ENCODE assay signal across 18 mouse cellular contexts in the genomic region with DNA sequence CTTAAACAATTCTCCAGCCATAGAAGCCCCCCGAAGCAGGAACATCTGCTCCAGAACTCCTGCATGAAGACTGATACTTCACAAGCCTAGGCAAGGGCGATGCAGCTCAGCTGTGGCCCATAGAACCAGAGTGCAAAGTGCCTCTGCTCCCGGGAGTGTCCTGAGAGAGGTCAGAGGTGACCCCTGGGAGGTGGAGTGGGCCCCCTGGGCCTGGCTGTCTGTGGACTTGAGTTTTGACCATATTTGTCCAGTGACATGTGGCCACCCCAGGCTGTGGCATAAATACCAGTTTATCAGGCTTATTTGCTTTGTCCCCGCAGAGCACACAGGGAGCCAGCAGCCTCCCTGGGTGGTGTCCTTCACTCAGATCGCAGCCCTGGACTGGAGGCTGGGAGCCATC. TPM values are rescaled to one million over a fixed set of nuclear protein-coding genes. Genes with fewer than 3 reads are reported as not detected.
DNase-seq lines count a peak whose midpoint lies in the region; ATAC-seq and TF ChIP-seq lines count a peak whose summit lies in the region.
"Had no signal": no experiment of that assay in that cellular context is flagged by ENCODE, and none has a peak within 500 bp of the region (broad histone marks: within the 10 kb centered on the region; RNA-seq: fewer than 3 reads in every experiment).

No protein-coding gene starts in this region.

- H3K27ac ChIP-seq in heart, embryonic 11.5 days (ENCODE audit: low read depth, low read length), result 0 out of 2 replicates have a peak overlapping the region, but pooled peaks have one; percentile 6
- no peak overlapping the region; the same call in 1 of the 2 replicates for H3K27ac ChIP-seq in liver, postnatal 0 days (ENCODE audit: low read depth)
- peak overlapping the region; percentile 99 for H3K27ac ChIP-seq in liver, embryonic 12.5 days
- peak overlapping the region; percentile 99 for H3K27ac ChIP-seq in liver, embryonic 15.5 days (replicated peaks)
- no peak overlapping the region for H3K27ac ChIP-seq in midbrain, embryonic 13.5 days
- H3K27ac ChIP-seq in embryonic facial prominence, embryonic 10.5 days (replicated peaks), result no peak overlapping the region
- H3K27ac ChIP-seq: embryonic facial prominence, embryonic 13.5 days; hindbrain, embryonic 10.5 days; hindbrain, embryonic 14.5 days had no signal

- H3K4me2 ChIP-seq in heart, embryonic 11.5 days, result no peak overlapping the region
- no peak overlapping the region for H3K4me2 ChIP-seq in liver, postnatal 0 days (ENCODE audit: low read depth, low read length)
- H3K4me2 ChIP-seq in liver, embryonic 12.5 days, result no peak overlapping the region
- no peak overlapping the region for H3K4me2 ChIP-seq in liver, embryonic 15.5 days
- no peak overlapping the region for H3K4me2 ChIP-seq in midbrain, embryonic 13.5 days (replicated peaks)
- H3K4me2 ChIP-seq: embryonic facial prominence, embryonic 13.5 days; hindbrain, embryonic 14.5 days had no signal

- ATAC-seq in heart, embryonic 11.5 days (replicated peaks; ENCODE audit: insufficient number of reproducible peaks, low FRiP score, low TSS enrichment), result no peak
- ATAC-seq in liver, postnatal 0 days, result no peak
- ATAC-seq in liver, embryonic 12.5 days, result no peak
- no peak for ATAC-seq in liver, embryonic 15.5 days (ENCODE audit: insufficient read depth)
- ATAC-seq in midbrain, embryonic 13.5 days, result no peak
- ATAC-seq: forebrain, embryonic 14.5 days had no signal

- DNase-seq in heart, postnatal 10 days, result no peak
- peak; percentile 52 for DNase-seq in liver
- DNase-seq in liver, postnatal 0 days, result no peak
- DNase-seq in embryonic facial prominence, embryonic 10.5 days (ENCODE audit: low spot score), result no peak
- DNase-seq: adrenal gland, adult 2 months; adrenal gland, postnatal 25 days; cerebellum, adult 8-10 months; cerebellum, postnatal 25 days; gastrocnemius, postnatal 36 days; heart, adult 18-20 months had no signal

- H3K4me3 ChIP-seq in heart, embryonic 11.5 days (ENCODE audit: low read depth, low read length), result no peak overlapping the region
- H3K4me3 ChIP-seq in liver, postnatal 0 days (ENCODE audit: low read depth, low read length), result no peak overlapping the region
- no peak overlapping the region for H3K4me3 ChIP-seq in liver, embryonic 12.5 days
- no peak overlapping the region for H3K4me3 ChIP-seq in liver, embryonic 15.5 days (replicated peaks)
- no peak overlapping the region for H3K4me3 ChIP-seq in midbrain, embryonic 13.5 days (replicated peaks)
- no peak overlapping the region for H3K4me3 ChIP-seq in embryonic facial prominence, embryonic 10.5 days
- H3K4me3 ChIP-seq: embryonic facial prominence, embryonic 13.5 days; hindbrain, embryonic 10.5 days had no signal

- 54% methylated on average over 5 of the region's 5 CpGs for WGBS in heart, embryonic 11.5 days (ENCODE audit: insufficient replicate concordance)
- WGBS in liver, postnatal 0 days (ENCODE audit: insufficient replicate concordance), result 65% methylated on average over 5 of the region's 5 CpGs
- WGBS in liver, embryonic 12.5 days (ENCODE audit: insufficient replicate concordance), result 69% methylated on average over 5 of the region's 5 CpGs
- WGBS in liver, embryonic 15.5 days (ENCODE audit: insufficient replicate concordance), result 70% methylated on average over 5 of the region's 5 CpGs
- WGBS in midbrain, embryonic 13.5 days, result 72% methylated on average over 5 of the region's 5 CpGs
- WGBS in embryonic facial prominence, embryonic 10.5 days, result 62% methylated on average over 5 of the region's 5 CpGs

- intact Hi-C loops in heart, postnatal 10 days (cut with DNase I), result no loop called here

- no peaks in the 10 kb centered on the region for H3K27me3 ChIP-seq in heart, embryonic 11.5 days (ENCODE audit: control insufficient read depth, insufficient read depth, low read length)
- no peaks in the 10 kb centered on the region for H3K27me3 ChIP-seq in liver, postnatal 0 days (ENCODE audit: insufficient read depth, low read length)
- no peaks in the 10 kb centered on the region for H3K27me3 ChIP-seq in liver, embryonic 12.5 days (replicated peaks)
- H3K27me3 ChIP-seq in liver, embryonic 15.5 days, result no peaks in the 10 kb centered on the region
- no peaks in the 10 kb centered on the region for H3K27me3 ChIP-seq in midbrain, embryonic 13.5 days
- no peaks in the 10 kb centered on the region for H3K27me3 ChIP-seq in embryonic facial prominence, embryonic 10.5 days (replicated peaks; ENCODE audit: low read depth, poor library complexity, severe bottlenecking)
- H3K27me3 ChIP-seq: embryonic facial prominence, embryonic 13.5 days had no signal

- H3K9me3 ChIP-seq in heart, embryonic 11.5 days (replicated peaks; ENCODE audit: control insufficient read depth, low read length), result no peaks in the 10 kb centered on the region
- no peaks in the 10 kb centered on the region for H3K9me3 ChIP-seq in liver, postnatal 0 days (ENCODE audit: low read length)
- H3K9me3 ChIP-seq in liver, embryonic 12.5 days (replicated peaks), result no peaks in the 10 kb centered on the region
- H3K9me3 ChIP-seq in liver, embryonic 15.5 days (replicated peaks), result no peaks in the 10 kb centered on the region
- no peaks in the 10 kb centered on the region for H3K9me3 ChIP-seq in midbrain, embryonic 13.5 days
- no peaks in the 10 kb centered on the region for H3K9me3 ChIP-seq in embryonic facial prominence, embryonic 10.5 days
- H3K9me3 ChIP-seq: embryonic facial prominence, embryonic 13.5 days; hindbrain, embryonic 10.5 days had no signal

- H3K4me1 ChIP-seq in heart, embryonic 11.5 days (ENCODE audit: control insufficient read depth, insufficient read depth, low read length), result peaks cover 31% of the 10 kb centered on the region
- H3K4me1 ChIP-seq in liver, postnatal 0 days (ENCODE audit: insufficient read depth), result peaks cover 52% of the 10 kb centered on the region
- peaks cover 95% of the 10 kb centered on the region for H3K4me1 ChIP-seq in liver, embryonic 12.5 days
- peaks cover 97% of the 10 kb centered on the region for H3K4me1 ChIP-seq in liver, embryonic 15.5 days (replicated peaks)
- H3K4me1 ChIP-seq in midbrain, embryonic 13.5 days (replicated peaks), result peaks cover 3% of the 10 kb centered on the region; the same call in 1 of the 2 replicates
- peaks cover 27% of the 10 kb centered on the region for H3K4me1 ChIP-seq in embryonic facial prominence, embryonic 10.5 days

- TF ChIP-seq EP300 in liver, postnatal 0 days (IDR thresholded peaks at IDR 0.05; ENCODE audit: low read depth), result no peak

- H3K36me3 ChIP-seq in heart, embryonic 11.5 days (ENCODE audit: control insufficient read depth, insufficient read depth, low read length), result no peaks in the 10 kb centered on the region
- H3K36me3 ChIP-seq in liver, postnatal 0 days (replicated peaks; ENCODE audit: insufficient read depth, low read length), result no peaks in the 10 kb centered on the region
- peaks cover 17% of the 10 kb centered on the region for H3K36me3 ChIP-seq in liver, embryonic 12.5 days
- H3K36me3 ChIP-seq in liver, embryonic 15.5 days (replicated peaks), result peaks cover 19% of the 10 kb centered on the region
- peaks cover 3% of the 10 kb centered on the region; the same call in 1 of the 2 replicates for H3K36me3 ChIP-seq in midbrain, embryonic 13.5 days
- H3K36me3 ChIP-seq in embryonic facial prominence, embryonic 10.5 days (replicated peaks), result peaks cover 5% of the 10 kb centered on the region; the same call in 1 of the 2 replicates

- H3K9ac ChIP-seq in heart, embryonic 11.5 days (ENCODE audit: low read depth, low read length), result 0 out of 2 replicates have a peak overlapping the region, but pooled peaks have one; percentile 22
- no peak overlapping the region for H3K9ac ChIP-seq in liver, postnatal 0 days (replicated peaks)
- H3K9ac ChIP-seq in liver, embryonic 12.5 days, result peak overlapping the region; percentile 49
- H3K9ac ChIP-seq in liver, embryonic 15.5 days, result no peak overlapping the region
- H3K9ac ChIP-seq in midbrain, embryonic 13.5 days (replicated peaks), result no peak overlapping the region
- H3K9ac ChIP-seq: embryonic facial prominence, embryonic 13.5 days; hindbrain, embryonic 14.5 days had no signal

- no peak for TF ChIP-seq CTCF in liver, postnatal 0 days (IDR thresholded peaks at IDR 0.05; ENCODE audit: low read depth)

RNA-seq across cellular contexts. Expression of gene Rbm38, which starts 20.9 kb away (rescaled TPM):
- 161 and 169 TPM in 2 replicates for polyA plus RNA-seq in heart, embryonic 11.5 days (2014; fragmentation: Nextera tagmentation; extraction: Ambion mirVana)
- 100 to 1,000 TPM; 146 to 187 TPM for total RNA-seq in heart, postnatal 10 days (2021)
- polyA plus RNA-seq in liver, postnatal 0 days (2015; fragmentation: Nextera tagmentation; extraction: Ambion mirVana), result 124 and 126 TPM in 2 replicates
- 305 and 313 TPM in 2 replicates for polyA plus RNA-seq in liver, embryonic 12.5 days (2016; fragmentation: Nextera tagmentation; extraction: Ambion mirVana)
- 315 and 352 TPM in 2 replicates for polyA plus RNA-seq in liver, embryonic 15.5 days (2015; fragmentation: Nextera tagmentation; extraction: Ambion mirVana)
- 26.6 and 29.4 TPM in 2 replicates for polyA plus RNA-seq in midbrain, embryonic 13.5 days (2015; fragmentation: Nextera tagmentation; extraction: Ambion mirVana)
- polyA plus RNA-seq in embryonic facial prominence, embryonic 10.5 days (2016; fragmentation: Nextera tagmentation; extraction: Ambion mirVana), result 85.7 and 95.6 TPM in 2 replicates

RNA-seq across cellular contexts. Expression of gene Rae1, which starts 41.3 kb away (rescaled TPM):
- polyA plus RNA-seq in heart, embryonic 11.5 days (2014; fragmentation: Nextera tagmentation; extraction: Ambion mirVana), result 114 and 118 TPM in 2 replicates
- total RNA-seq in heart, postnatal 10 days (2021), result 10 to 100 TPM; 37.7 to 42.8 TPM
- polyA plus RNA-seq in liver, postnatal 0 days (2015; fragmentation: Nextera tagmentation; extraction: Ambion mirVana), result 40.0 and 41.5 TPM in 2 replicates
- 117 and 119 TPM in 2 replicates for polyA plus RNA-seq in liver, embryonic 12.5 days (2016; fragmentation: Nextera tagmentation; extraction: Ambion mirVana)
- polyA plus RNA-seq in liver, embryonic 15.5 days (2015; fragmentation: Nextera tagmentation; extraction: Ambion mirVana), result 64.0 and 64.7 TPM in 2 replicates
- polyA plus RNA-seq in midbrain, embryonic 13.5 days (2015; fragmentation: Nextera tagmentation; extraction: Ambion mirVana), result 121 TPM in 2 replicates
- 176 and 179 TPM in 2 replicates for polyA plus RNA-seq in embryonic facial prominence, embryonic 10.5 days (2016; fragmentation: Nextera tagmentation; extraction: Ambion mirVana)

Comparison
In these comparisons a context has a peak if more than half of its experiments do, and no peak if none do; other contexts are left out.
1. H3K27ac ChIP-seq: peak in heart, embryonic 11.5 days (single experiment), liver, embryonic 12.5 days (single experiment) and liver, embryonic 15.5 days (single experiment); none in liver, postnatal 0 days (single experiment), midbrain, embryonic 13.5 days (single experiment) and embryonic facial prominence, embryonic 10.5 days (single experiment).
2. H3K9ac ChIP-seq: peak in heart, embryonic 11.5 days (single experiment) and liver, embryonic 12.5 days (single experiment); none in liver, postnatal 0 days (single experiment), liver, embryonic 15.5 days (single experiment) and midbrain, embryonic 13.5 days (single experiment).